Mouse (Mus musculus): Measurements from ENCODE around the gene Tmem54. TPM values are rescaled to one million over a fixed set of nuclear protein-coding genes. Genes with fewer than 3 reads are reported as not detected.

Tmem54 gene
- polyA plus RNA-seq, 1 experiment from 2014 or later, result 0.96 TPM

- ATAC-seq (replicated peaks; ENCODE audit: extremely low read depth, insufficient read depth, low FRiP score), result no peak
- no peaks in the 10 kb centered on the region for H3K9me3 ChIP-seq (replicated peaks; ENCODE audit: control insufficient read depth, low read length)
- H3K4me3 ChIP-seq (ENCODE audit: low read length), result no peak overlapping the region
- WGBS, result 92% methylated on average over 9 of the region's 9 CpGs
- H3K27me3 ChIP-seq (ENCODE audit: control insufficient read depth, insufficient read depth, low read length), result peaks cover 2% of the 10 kb centered on the region; the same call in 1 of the 2 replicates
- no peak overlapping the region for H3K9ac ChIP-seq (ENCODE audit: low read length)
- no peaks in the 10 kb centered on the region; the same call in 1 of the 2 replicates for H3K4me1 ChIP-seq (ENCODE audit: control insufficient read depth, insufficient read depth, low read length)
- no peak overlapping the region for H3K27ac ChIP-seq (ENCODE audit: low read length)
- no peak overlapping the region for H3K4me2 ChIP-seq (ENCODE audit: low read depth, low read length)
- H3K36me3 ChIP-seq (ENCODE audit: control insufficient read depth, insufficient read depth), result peaks cover 15% of the 10 kb centered on the region; the same call in 1 of the 2 replicates
These were observed 20.5 kb upstream of the Tmem54 start for GRCm38 (mm10) chr4:129084896-129085295.

DNA sequence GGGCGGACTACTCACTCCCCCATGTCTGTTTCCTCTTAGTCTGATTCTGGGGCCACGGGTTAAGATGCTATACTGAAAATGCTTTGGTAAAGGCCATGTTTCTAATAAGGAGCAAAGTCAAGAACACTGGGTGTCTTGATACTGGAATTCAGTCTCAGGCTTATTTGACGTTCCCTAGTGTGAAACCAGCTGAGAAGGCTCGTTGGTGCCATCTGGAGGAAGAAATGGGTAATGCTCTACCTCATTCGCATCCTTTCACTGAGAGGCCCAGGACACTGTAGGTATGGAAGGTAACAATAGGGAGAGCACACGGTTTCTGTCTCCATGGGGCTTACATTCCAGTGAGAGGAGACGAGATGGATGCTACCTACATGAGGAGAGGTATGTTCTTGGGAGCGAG lies 19.3 kb upstream of the Tmem54 start:
- ATAC-seq (replicated peaks; ENCODE audit: extremely low read depth, insufficient read depth, low FRiP score), result no peak
- peaks cover 2% of the 10 kb centered on the region; the same call in 1 of the 2 replicates for H3K27me3 ChIP-seq (ENCODE audit: control insufficient read depth, insufficient read depth, low read length)
- no peaks in the 10 kb centered on the region for H3K9me3 ChIP-seq (replicated peaks; ENCODE audit: control insufficient read depth, low read length)
- no peak overlapping the region for H3K4me3 ChIP-seq (ENCODE audit: low read length)
- H3K27ac ChIP-seq (ENCODE audit: low read length), result no peak overlapping the region
- no peak overlapping the region for H3K9ac ChIP-seq (ENCODE audit: low read length)
- H3K4me2 ChIP-seq (ENCODE audit: low read depth, low read length), result no peak overlapping the region
- peaks cover 6% of the 10 kb centered on the region; the same call in 1 of the 2 replicates for H3K36me3 ChIP-seq (ENCODE audit: control insufficient read depth, insufficient read depth)
- WGBS, result 30% methylated on average over 8 of the region's 8 CpGs
- no peaks in the 10 kb centered on the region; the same call in 1 of the 2 replicates for H3K4me1 ChIP-seq (ENCODE audit: control insufficient read depth, insufficient read depth, low read length)

GRCm38 (mm10) chr4:129087850-129088249 lies 17.5 kb upstream of the Tmem54 start:
- Histone ChIP-seq H3K9me3 (replicated peaks; ENCODE audit: control insufficient read depth, low read length) (no peaks in the 10 kb centered on the region), H3K9ac (ENCODE audit: low read length) (no peak overlapping the region), H3K4me2 (ENCODE audit: low read depth, low read length) (no peak overlapping the region), H3K27ac (ENCODE audit: low read length) (no peak overlapping the region), H3K36me3 (ENCODE audit: control insufficient read depth, insufficient read depth) (peaks cover 6% of the 10 kb centered on the region; the same call in 1 of the 2 replicates), H3K4me1 (ENCODE audit: control insufficient read depth, insufficient read depth, low read length) (no peaks in the 10 kb centered on the region), H3K4me3 (ENCODE audit: low read length) (no peak overlapping the region), H3K27me3 (ENCODE audit: control insufficient read depth, insufficient read depth, low read length) (peaks cover 2% of the 10 kb centered on the region; the same call in 1 of the 2 replicates)
- 43% methylated on average over 5 of the region's 5 CpGs for WGBS
- ATAC-seq (replicated peaks; ENCODE audit: extremely low read depth, insufficient read depth, low FRiP score), result no peak

DNA sequence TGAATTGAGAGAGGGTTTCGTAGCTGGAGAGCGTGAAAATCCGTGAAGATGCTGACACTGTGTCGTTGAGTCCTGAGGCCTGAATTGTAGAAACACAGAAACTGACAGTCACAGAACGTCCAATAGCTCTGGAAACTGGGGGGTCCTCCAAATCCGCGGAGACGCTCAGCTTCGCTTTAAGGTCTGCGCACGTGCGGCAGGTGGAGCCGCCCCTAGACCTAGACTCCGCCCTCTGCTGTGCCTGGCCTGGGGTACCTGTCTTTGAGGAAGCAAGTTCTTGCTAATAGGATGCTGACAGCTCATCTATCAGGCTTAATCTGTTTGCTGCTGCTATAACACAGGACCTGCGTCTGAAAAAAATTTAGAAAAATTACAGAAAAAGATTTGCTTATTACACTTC lies 10.1 kb upstream of the Tmem54 start:
- Histone ChIP-seq H3K9ac (ENCODE audit: low read length) (no peak overlapping the region), H3K27me3 (ENCODE audit: control insufficient read depth, insufficient read depth, low read length) (peaks cover 8% of the 10 kb centered on the region; the same call in 1 of the 2 replicates), H3K4me1 (ENCODE audit: control insufficient read depth, insufficient read depth, low read length) (no peaks in the 10 kb centered on the region), H3K4me3 (ENCODE audit: low read length) (no peak overlapping the region), H3K9me3 (replicated peaks; ENCODE audit: control insufficient read depth, low read length) (0 out of 2 replicates have a peak, but pooled peaks cover 2% of the 10 kb centered on the region), H3K4me2 (ENCODE audit: low read depth, low read length) (no peak overlapping the region), H3K27ac (ENCODE audit: low read length) (no peak overlapping the region), H3K36me3 (ENCODE audit: control insufficient read depth, insufficient read depth) (no peaks in the 10 kb centered on the region)
- 28% methylated on average over 15 of the region's 15 CpGs for WGBS
- ATAC-seq (replicated peaks; ENCODE audit: extremely low read depth, insufficient read depth, low FRiP score), result no peak

- WGBS, result 71% methylated on average over 7 of the region's 7 CpGs
- ATAC-seq (replicated peaks; ENCODE audit: extremely low read depth, insufficient read depth, low FRiP score), result no peak
- no peaks in the 10 kb centered on the region for H3K36me3 ChIP-seq (ENCODE audit: control insufficient read depth, insufficient read depth)
- H3K27me3 ChIP-seq (ENCODE audit: control insufficient read depth, insufficient read depth, low read length), result peaks cover 8% of the 10 kb centered on the region; the same call in 1 of the 2 replicates
- H3K4me1 ChIP-seq (ENCODE audit: control insufficient read depth, insufficient read depth, low read length), result no peaks in the 10 kb centered on the region
- H3K4me2 ChIP-seq (ENCODE audit: low read depth, low read length), result no peak overlapping the region
- H3K9me3 ChIP-seq (replicated peaks; ENCODE audit: control insufficient read depth, low read length), result 0 out of 2 replicates have a peak, but pooled peaks cover 2% of the 10 kb centered on the region
- H3K9ac ChIP-seq (ENCODE audit: low read length), result no peak overlapping the region
- H3K27ac ChIP-seq (ENCODE audit: low read length), result no peak overlapping the region
- H3K4me3 ChIP-seq (ENCODE audit: low read length), result no peak overlapping the region
These were observed 8.3 kb upstream of the Tmem54 start for GRCm38 (mm10) chr4:129097006-129097405.

GRCm38 (mm10) chr4:129102133-129102829 lies 3.1 kb upstream of the Tmem54 start:
- H3K4me2 ChIP-seq (ENCODE audit: low read depth, low read length), result no peak overlapping the region
- H3K27ac ChIP-seq (ENCODE audit: low read length), result no peak overlapping the region
- H3K9ac ChIP-seq (ENCODE audit: low read length), result no peak overlapping the region
- 0 out of 2 replicates have a peak, but pooled peaks cover 3% of the 10 kb centered on the region for H3K4me1 ChIP-seq (ENCODE audit: control insufficient read depth, insufficient read depth, low read length)
- ATAC-seq (replicated peaks; ENCODE audit: extremely low read depth, insufficient read depth, low FRiP score), result no peak
- 59% methylated on average over 14 of the region's 14 CpGs for WGBS
- no peak overlapping the region for H3K4me3 ChIP-seq (ENCODE audit: low read length)
- H3K36me3 ChIP-seq (ENCODE audit: control insufficient read depth, insufficient read depth), result no peaks in the 10 kb centered on the region
- H3K27me3 ChIP-seq (ENCODE audit: control insufficient read depth, insufficient read depth, low read length), result peaks cover 44% of the 10 kb centered on the region
- H3K9me3 ChIP-seq (replicated peaks; ENCODE audit: control insufficient read depth, low read length), result 0 out of 2 replicates have a peak, but pooled peaks cover 2% of the 10 kb centered on the region

DNA sequence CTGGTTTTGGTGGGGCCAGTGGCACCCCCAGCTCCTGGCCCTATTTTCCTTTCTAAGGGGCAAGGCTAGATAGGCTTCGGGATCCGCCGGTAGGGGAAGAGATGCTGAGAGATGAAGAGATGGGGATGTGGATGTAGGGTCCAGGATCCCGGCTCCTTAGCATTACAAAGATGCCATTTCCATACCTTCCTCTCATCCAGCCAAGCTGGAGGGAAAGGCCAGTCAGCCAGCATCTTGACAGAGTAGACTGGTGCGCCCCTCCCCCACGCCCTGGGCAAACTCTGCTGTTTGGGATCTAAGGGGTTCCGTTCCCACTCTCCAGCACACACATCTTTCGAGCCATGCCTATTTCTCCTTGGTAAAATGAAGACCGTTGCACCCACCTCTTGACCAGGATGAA lies 725 bp downstream of the Tmem54 start:
- H3K27ac ChIP-seq (ENCODE audit: low read length), result no peak overlapping the region
- 26% methylated on average over 9 of the region's 9 CpGs for WGBS
- H3K4me2 ChIP-seq (ENCODE audit: low read depth, low read length), result no peak overlapping the region; the same call in 1 of the 2 replicates
- H3K9me3 ChIP-seq (replicated peaks; ENCODE audit: control insufficient read depth, low read length), result no peaks in the 10 kb centered on the region
- no peak for ATAC-seq (replicated peaks; ENCODE audit: extremely low read depth, insufficient read depth, low FRiP score)
- no peak overlapping the region for H3K4me3 ChIP-seq (ENCODE audit: low read length)
- H3K27me3 ChIP-seq (ENCODE audit: control insufficient read depth, insufficient read depth, low read length), result peaks cover 47% of the 10 kb centered on the region
- H3K36me3 ChIP-seq (ENCODE audit: control insufficient read depth, insufficient read depth), result no peaks in the 10 kb centered on the region
- H3K4me1 ChIP-seq (ENCODE audit: control insufficient read depth, insufficient read depth, low read length), result 0 out of 2 replicates have a peak, but pooled peaks cover 3% of the 10 kb centered on the region
- H3K9ac ChIP-seq (ENCODE audit: low read length), result no peak overlapping the region

- Histone ChIP-seq H3K9ac (ENCODE audit: low read length) (no peak overlapping the region), H3K4me3 (ENCODE audit: low read length) (no peak overlapping the region), H3K4me1 (ENCODE audit: control insufficient read depth, insufficient read depth, low read length) (0 out of 2 replicates have a peak, but pooled peaks cover 3% of the 10 kb centered on the region), H3K27me3 (ENCODE audit: control insufficient read depth, insufficient read depth, low read length) (peaks cover 43% of the 10 kb centered on the region), H3K4me2 (ENCODE audit: low read depth, low read length) (no peak overlapping the region), H3K27ac (ENCODE audit: low read length) (no peak overlapping the region), H3K9me3 (replicated peaks; ENCODE audit: control insufficient read depth, low read length) (no peaks in the 10 kb centered on the region), H3K36me3 (ENCODE audit: control insufficient read depth, insufficient read depth) (no peaks in the 10 kb centered on the region)
- ATAC-seq (replicated peaks; ENCODE audit: extremely low read depth, insufficient read depth, low FRiP score), result no peak
- WGBS, result 59% methylated on average over 10 of the region's 10 CpGs
These were observed 2.1 kb downstream of the Tmem54 start for GRCm38 (mm10) chr4:129107348-129107899.

- ATAC-seq (replicated peaks; ENCODE audit: extremely low read depth, insufficient read depth, low FRiP score), result no peak
- no peak overlapping the region for H3K9ac ChIP-seq (ENCODE audit: low read length)
- no peak overlapping the region for H3K4me2 ChIP-seq (ENCODE audit: low read depth, low read length)
- no peaks in the 10 kb centered on the region for H3K9me3 ChIP-seq (replicated peaks; ENCODE audit: control insufficient read depth, low read length)
- no peak overlapping the region for H3K4me3 ChIP-seq (ENCODE audit: low read length)
- H3K4me1 ChIP-seq (ENCODE audit: control insufficient read depth, insufficient read depth, low read length), result 0 out of 2 replicates have a peak, but pooled peaks cover 3% of the 10 kb centered on the region
- H3K27ac ChIP-seq (ENCODE audit: low read length), result no peak overlapping the region
- WGBS, result 64% methylated on average over 7 of the region's 7 CpGs
- peaks cover 41% of the 10 kb centered on the region for H3K27me3 ChIP-seq (ENCODE audit: control insufficient read depth, insufficient read depth, low read length)
- H3K36me3 ChIP-seq (ENCODE audit: control insufficient read depth, insufficient read depth), result no peaks in the 10 kb centered on the region
These were observed 3.3 kb downstream of the Tmem54 start for GRCm38 (mm10) chr4:129108624-129109023.

Data from heart, embryonic 16.5 days (tissue).